Mouse (Mus musculus) testis, adult 2 months (tissue): Measurements from ENCODE around the gene Grem2. TPM values are rescaled to one million over a fixed set of nuclear protein-coding genes. Genes with fewer than 3 reads are reported as not detected.

Experiments
- H3K27ac ChIP-seq: fragments of 200-500 bp; 2 replicates; pipeline ENCODE4 v1.5.1; 2012; ENCODE audit warnings: low read depth, low read length; ENCODE audit not compliant: control insufficient read depth, insufficient read depth
- H3K27me3 ChIP-seq: fragments of 200-500 bp; 2 replicates; pipeline ENCODE4 v1.6.1; 2012; ENCODE audit warnings: mild to moderate bottlenecking, low read length, moderate library complexity; ENCODE audit not compliant: control insufficient read depth, insufficient read depth
- H3K36me3 ChIP-seq: fragments of 200-500 bp; 2 replicates; pipeline ENCODE4 v1.6.1; 2012; ENCODE audit warnings: mild to moderate bottlenecking, low read length; ENCODE audit not compliant: control insufficient read depth, insufficient read depth
- H3K4me1 ChIP-seq: fragments of 200-500 bp; 2 replicates; pipeline ENCODE4 v1.6.1; 2012; ENCODE audit warnings: low read length; ENCODE audit not compliant: control insufficient read depth, insufficient read depth
- H3K4me3 ChIP-seq: fragments of 200-500 bp; 2 replicates; pipeline ENCODE4 v1.5.1; 2012; ENCODE audit warnings: low read depth, mild to moderate bottlenecking, low read length, moderate library complexity, mixed read lengths; ENCODE audit not compliant: control insufficient read depth
- CTCF ChIP-seq: fragments of 200-500 bp; IDR thresholded peaks from 2 replicates; pipeline ENCODE4 v1.5.1; 2012; ENCODE audit warnings: low read depth, mild to moderate bottlenecking, inconsistent platforms, low read length, moderate library complexity; ENCODE audit not compliant: control insufficient read depth, insufficient read depth, insufficient replicate concordance
- POLR2A ChIP-seq: fragments of 200-500 bp; IDR thresholded peaks from 2 replicates; pipeline ENCODE4 v1.6.1; 2012; ENCODE audit warnings: low read depth, mild to moderate bottlenecking, inconsistent platforms, low read length, moderate library complexity; ENCODE audit not compliant: control insufficient read depth
- polyA plus RNA-seq: library from polyadenylated mRNA; depleted of rRNA; stranded (reverse); fragments of >200 nt; gene quantifications from 2 replicates; pipeline ENCODE4 v1.2.3, GENCODE M21; 2012

The Grem2 gene
- polyA plus RNA-seq, 1 experiment: 0.05 TPM

DNA sequence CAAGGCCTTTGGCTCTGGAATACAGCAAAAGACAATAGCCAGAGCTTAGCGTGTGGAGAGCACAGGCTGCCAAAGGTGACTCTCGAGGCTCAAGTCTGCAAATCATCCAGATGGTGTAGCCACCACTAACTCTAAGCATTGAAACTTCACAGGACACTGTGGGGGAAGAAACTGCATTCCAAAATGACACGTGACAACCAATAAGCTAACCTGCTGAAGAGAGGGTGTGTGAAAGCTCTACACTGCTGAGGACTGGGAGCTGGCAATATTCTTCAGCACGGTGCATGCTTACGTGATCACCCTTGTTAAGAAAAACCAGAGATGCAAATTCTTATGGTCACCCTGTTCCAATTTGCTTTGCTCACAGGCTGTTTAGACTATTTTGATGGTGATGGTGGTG lies 13.4 kb downstream of the Grem2 start:
- no peaks in the 10 kb centered on the region for H3K36me3 ChIP-seq
- no peaks in the 10 kb centered on the region for H3K4me1 ChIP-seq
- no peak overlapping the region for H3K27ac ChIP-seq
- H3K4me3 ChIP-seq: no peak overlapping the region
- TF ChIP-seq CTCF (no peak), POLR2A (no peak)
- no peaks in the 10 kb centered on the region for H3K27me3 ChIP-seq

DNA sequence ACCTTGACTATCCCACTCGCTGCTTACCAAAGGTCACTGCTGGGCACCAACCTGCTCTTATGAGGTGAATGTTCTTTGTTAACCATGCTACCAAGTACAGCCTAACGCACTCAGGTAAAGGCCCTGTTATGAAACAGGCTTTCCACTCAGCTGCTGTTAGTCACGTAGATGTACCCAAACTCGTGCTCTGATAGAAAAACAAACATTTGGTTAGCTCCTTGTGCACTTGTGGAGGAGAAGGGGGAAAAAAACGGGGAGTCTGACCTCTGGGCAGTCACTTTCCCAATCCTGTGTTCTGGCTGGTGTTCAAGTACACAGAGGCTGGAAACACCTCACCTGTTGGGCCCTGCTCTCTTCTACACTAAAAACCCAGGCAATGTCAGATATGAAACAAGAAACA lies 14.0 kb downstream of the Grem2 start:
- Histone ChIP-seq H3K36me3 (no peaks in the 10 kb centered on the region), H3K27me3 (no peaks in the 10 kb centered on the region), H3K4me1 (no peaks in the 10 kb centered on the region), H3K27ac (no peak overlapping the region), H3K4me3 (no peak overlapping the region)
- TF ChIP-seq POLR2A (no peak), CTCF (no peak)

DNA sequence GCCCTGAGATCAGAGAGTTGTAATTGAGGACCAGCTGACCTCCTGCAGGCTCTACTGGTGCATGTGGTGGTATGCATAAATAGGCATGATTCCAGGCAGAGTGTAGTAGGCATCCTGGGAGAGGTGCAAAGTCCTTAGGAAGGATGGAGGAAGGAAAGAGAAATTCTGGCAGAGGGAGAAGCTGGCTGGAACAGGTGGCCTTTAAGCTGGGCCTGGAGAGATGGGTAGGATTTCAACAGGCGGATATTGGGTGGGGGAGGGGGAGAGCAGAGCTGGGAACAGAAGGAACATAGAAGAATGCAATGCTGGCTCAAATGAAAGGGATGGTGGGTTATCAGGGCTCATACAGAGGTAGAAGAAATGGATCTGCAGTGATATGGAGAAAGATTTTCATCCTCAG lies 18.9 kb downstream of the Grem2 start:
- Histone ChIP-seq H3K27me3 (no peaks in the 10 kb centered on the region), H3K4me1 (no peaks in the 10 kb centered on the region), H3K27ac (no peak overlapping the region), H3K36me3 (no peaks in the 10 kb centered on the region), H3K4me3 (no peak overlapping the region)
- TF ChIP-seq CTCF (no peak), POLR2A (no peak)

DNA sequence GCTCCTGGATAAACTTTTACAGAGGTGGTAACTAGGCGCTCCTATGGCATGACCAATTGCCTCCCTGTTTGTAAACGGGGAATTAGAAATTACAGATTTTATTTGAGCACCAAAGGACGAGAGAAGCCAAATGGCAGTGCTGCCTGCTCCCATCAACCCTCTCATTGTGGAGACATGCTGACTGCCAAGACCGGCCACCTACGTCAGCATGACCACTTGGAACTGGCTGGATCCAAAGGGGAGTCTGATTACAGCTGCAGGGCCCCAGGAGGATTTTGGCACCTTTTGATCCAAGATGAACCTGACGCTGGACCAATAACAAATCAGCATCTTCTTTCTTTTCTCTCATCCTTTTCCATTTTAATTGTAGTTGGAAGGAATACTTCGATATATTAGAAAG lies 29.1 kb downstream of the Grem2 start:
- Histone ChIP-seq H3K36me3 (no peaks in the 10 kb centered on the region), H3K4me1 (no peaks in the 10 kb centered on the region), H3K4me3 (no peak overlapping the region), H3K27ac (no peak overlapping the region), H3K27me3 (no peaks in the 10 kb centered on the region)
- TF ChIP-seq CTCF: no peak
- no peak for TF ChIP-seq POLR2A

DNA sequence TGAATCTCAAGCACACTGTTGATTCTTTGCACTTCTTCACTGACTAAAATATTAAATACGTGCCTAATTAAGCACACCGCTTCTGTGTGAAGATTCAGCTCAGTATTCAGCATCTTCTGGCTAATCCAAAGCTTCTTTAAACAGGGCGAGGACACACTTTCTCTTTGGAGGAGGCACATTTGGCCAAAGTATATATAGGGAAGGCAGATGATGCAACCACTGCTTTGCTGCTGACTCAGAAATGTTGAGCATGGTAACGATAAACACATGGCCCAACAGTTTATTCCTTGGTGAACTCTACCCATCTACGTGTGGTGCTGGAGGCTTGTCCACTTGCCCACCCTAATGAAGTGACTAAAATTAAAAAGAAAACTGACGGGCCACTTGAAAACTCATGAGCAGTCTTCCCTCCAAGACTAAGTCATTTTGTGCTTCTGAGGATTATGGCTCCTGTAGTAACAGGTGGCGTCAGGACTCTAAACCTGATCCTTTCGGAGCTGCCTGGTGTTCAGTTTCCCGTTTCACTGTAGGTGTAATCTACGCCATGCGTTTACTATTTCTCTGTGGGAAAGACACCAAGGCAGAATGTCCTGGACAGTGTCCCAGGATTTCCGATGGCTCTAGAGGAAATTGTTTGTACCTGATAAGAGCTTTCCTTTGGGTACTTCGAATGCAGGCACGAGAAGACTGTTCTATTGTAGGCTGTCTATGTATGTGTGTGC lies 32.8 kb downstream of the Grem2 start:
- no peaks in the 10 kb centered on the region for H3K4me1 ChIP-seq
- TF ChIP-seq CTCF: no peak
- TF ChIP-seq POLR2A: no peak
- H3K4me3 ChIP-seq: no peak overlapping the region
- no peak overlapping the region for H3K27ac ChIP-seq
- H3K27me3 ChIP-seq: no peaks in the 10 kb centered on the region
- H3K36me3 ChIP-seq: no peaks in the 10 kb centered on the region

DNA sequence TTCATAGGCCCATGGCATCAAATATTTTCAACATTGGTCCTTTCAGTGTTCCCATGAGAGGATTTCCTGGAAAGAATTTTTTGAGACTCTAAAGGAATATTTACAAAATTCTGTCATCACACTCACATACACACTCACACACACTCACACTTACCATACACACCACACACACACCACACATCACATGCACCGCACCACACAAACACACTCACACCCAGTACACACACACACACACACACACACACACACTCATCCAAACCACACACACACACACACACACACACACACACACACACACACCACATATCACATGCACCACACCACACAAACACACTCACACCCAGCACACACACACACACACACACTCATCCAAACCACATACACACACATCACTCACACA lies 33.5 kb downstream of the Grem2 start:
- no peak overlapping the region for H3K4me3 ChIP-seq
- H3K27ac ChIP-seq: no peak overlapping the region
- H3K27me3 ChIP-seq: no peaks in the 10 kb centered on the region

DNA sequence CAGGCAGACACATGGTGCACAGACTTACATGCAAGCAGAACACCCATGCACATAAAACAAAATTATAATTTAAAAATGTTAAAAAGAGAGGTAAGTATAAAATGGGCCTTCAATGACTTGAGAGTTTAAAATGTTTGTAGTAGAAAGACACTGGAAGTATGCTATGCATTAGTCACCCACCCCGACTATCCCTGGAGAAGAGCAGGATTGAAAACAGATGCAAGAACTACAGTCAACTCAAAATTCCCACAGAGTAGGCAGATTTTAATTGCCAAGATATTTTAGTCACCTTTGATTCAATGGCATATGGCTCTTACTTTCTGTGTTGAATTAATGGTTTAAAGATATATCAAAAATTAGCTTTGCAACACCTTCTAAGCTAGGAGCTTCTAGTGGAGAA lies 39.1 kb downstream of the Grem2 start:
- Histone ChIP-seq H3K27ac (no peak overlapping the region), H3K4me1 (no peaks in the 10 kb centered on the region), H3K36me3 (no peaks in the 10 kb centered on the region), H3K4me3 (no peak overlapping the region), H3K27me3 (no peaks in the 10 kb centered on the region)
- TF ChIP-seq CTCF (no peak), POLR2A (no peak)

More for the DNA sequence above, 33.5 kb downstream of the Grem2 start:
- TF ChIP-seq CTCF (no peak), POLR2A (no peak)
- no peaks in the 10 kb centered on the region for H3K4me1 ChIP-seq
- H3K36me3 ChIP-seq: no peaks in the 10 kb centered on the region
